Mouse (Mus musculus) forebrain, embryonic 11.5 days (tissue): ENCODE data around the gene Szrd1. TPM values are rescaled to one million over a fixed set of nuclear protein-coding genes. Genes with fewer than 3 reads are reported as not detected.

Source experiments
- ATAC-seq: fragments of 200-750 bp; cut with Nextera tagmentation; replicated peaks from 2 replicates; pipeline ENCODE4 v1.8.0; 2017; ENCODE audit warnings: moderate TSS enrichment; ENCODE audit not compliant: low FRiP score
- DNase-seq: peaks from one replicate; pipeline ENCODE4 v3.0.0-alpha.2; 2017; ENCODE audit warnings: low spot score
- H3K27ac ChIP-seq: fragments of 300-500 bp; sonication (generic); 2 replicates; pipeline ENCODE4 v1.5.1; 2014; ENCODE audit warnings: low read depth, low read length
- H3K27me3 ChIP-seq: fragments of 300-500 bp; sonication (generic); 2 replicates; pipeline ENCODE4 v1.6.1; 2014; ENCODE audit warnings: mild to moderate bottlenecking, low read length, mixed read lengths; ENCODE audit not compliant: control insufficient read depth, insufficient read depth
- H3K36me3 ChIP-seq: fragments of 300-500 bp; sonication (generic); 2 replicates; pipeline ENCODE4 v1.6.1; 2014; ENCODE audit warnings: mild to moderate bottlenecking, low read length, moderate library complexity, mixed read lengths; ENCODE audit not compliant: control insufficient read depth, insufficient read depth
- H3K4me1 ChIP-seq: fragments of 300-500 bp; sonication (generic); replicated peaks from 2 replicates; pipeline ENCODE4 v1.6.1; 2014; ENCODE audit warnings: low read length, mixed read lengths; ENCODE audit not compliant: control insufficient read depth, insufficient read depth
- H3K4me2 ChIP-seq: fragments of 300-500 bp; sonication (generic); 2 replicates; pipeline ENCODE4 v1.6.1; 2014; ENCODE audit warnings: low read depth, mild to moderate bottlenecking, low read length, moderate library complexity, mixed read lengths; ENCODE audit not compliant: severe bottlenecking
- H3K4me3 ChIP-seq: fragments of 300-500 bp; sonication (generic); 2 replicates; pipeline ENCODE4 v1.5.1; 2014; ENCODE audit warnings: low read depth, low read length
- H3K9ac ChIP-seq: fragments of 300-500 bp; sonication (generic); 2 replicates; pipeline ENCODE4 v1.6.1; 2014; ENCODE audit warnings: low read length
- H3K9me3 ChIP-seq: fragments of 300-500 bp; sonication (generic); 2 replicates; pipeline ENCODE4 v1.6.1; 2016; ENCODE audit warnings: low read length, mixed read lengths; ENCODE audit not compliant: control insufficient read depth
- WGBS: fragments of 180-500 bp; shearing (Covaris S2); extraction: QIAGEN DNeasy Blood & Tissue Kit; methylation state at CpG from one replicate; pipeline ENCODE4 v1.1.7; 2014; 5-methylcytosine and 5-hydroxymethylcytosine counted together
- polyA plus RNA-seq: library from polyadenylated mRNA; unstranded; fragments of >200 nt; fragmentation: Nextera tagmentation; extraction: Ambion mirVana; gene quantifications from 2 replicates; pipeline ENCODE4 v1.2.1, GENCODE M21; 2014

The Szrd1 gene
- polyA plus RNA-seq, 1 experiment from 2014 or later = 22.9 TPM

DNA sequence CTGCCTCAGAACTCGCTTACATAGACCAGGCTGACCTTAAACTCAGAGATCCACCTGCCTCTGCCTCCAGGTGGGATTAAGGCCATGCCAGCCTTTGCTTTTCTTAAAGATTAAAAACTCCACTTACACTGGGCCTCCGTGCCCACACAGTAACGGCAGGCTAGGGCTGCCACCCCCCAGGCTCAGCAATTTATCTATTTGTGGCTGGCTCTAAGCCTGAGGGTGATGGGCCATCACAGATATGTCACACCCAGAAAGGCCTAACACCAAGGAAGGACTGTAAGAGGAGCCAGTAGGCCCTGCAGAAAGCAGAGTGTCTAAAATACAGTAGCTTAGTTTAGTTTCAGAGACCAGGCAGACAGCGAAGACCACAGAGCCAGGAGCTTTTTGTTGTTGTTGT, 65.5 kb downstream of the Szrd1 start:
- H3K27ac ChIP-seq = no peak overlapping the region
- WGBS = 93% methylated on average over 4 of the region's 4 CpGs
- H3K9me3 ChIP-seq = no peaks in the 10 kb centered on the region
- peaks cover 4% of the 10 kb centered on the region; the same call in 1 of the 2 replicates for H3K36me3 ChIP-seq
- DNase-seq (no peak), ATAC-seq (no peak)
- H3K4me1 ChIP-seq = peaks cover 8% of the 10 kb centered on the region; the same call in 1 of the 2 replicates
- H3K4me2 ChIP-seq = no peak overlapping the region
- no peak overlapping the region for H3K4me3 ChIP-seq
- no peak overlapping the region for H3K9ac ChIP-seq
- no peaks in the 10 kb centered on the region for H3K27me3 ChIP-seq

DNA sequence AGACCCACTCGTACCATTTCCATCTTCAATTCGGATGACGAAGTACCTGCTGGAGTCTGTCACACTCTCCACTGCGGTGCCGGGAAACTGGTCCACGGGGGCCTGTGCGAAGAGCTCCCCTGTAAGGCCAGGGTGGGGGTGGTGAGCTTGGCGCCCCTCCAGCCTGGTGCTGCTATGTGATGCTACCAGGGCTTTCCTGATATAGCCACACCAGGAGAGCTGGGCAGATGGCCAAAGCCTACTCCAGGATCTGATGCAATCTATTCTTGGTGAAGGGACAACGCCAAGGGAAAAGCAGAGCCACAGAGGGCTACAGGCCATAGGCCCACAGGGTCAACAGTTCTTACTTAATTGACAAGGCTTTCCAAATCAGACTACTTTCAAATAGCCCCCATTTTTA, 65.9 kb downstream of the Szrd1 start:
- H3K4me1 ChIP-seq = peaks cover 8% of the 10 kb centered on the region; the same call in 1 of the 2 replicates
- DNase-seq = no peak
- H3K36me3 ChIP-seq = peaks cover 4% of the 10 kb centered on the region; the same call in 1 of the 2 replicates
- no peak overlapping the region for H3K9ac ChIP-seq
- no peak overlapping the region for H3K27ac ChIP-seq
- H3K9me3 ChIP-seq = no peaks in the 10 kb centered on the region
- no peaks in the 10 kb centered on the region for H3K27me3 ChIP-seq
- no peak for ATAC-seq
- no peak overlapping the region for H3K4me3 ChIP-seq
- no peak overlapping the region for H3K4me2 ChIP-seq
- 95% methylated on average over 9 of the region's 9 CpGs for WGBS

DNA sequence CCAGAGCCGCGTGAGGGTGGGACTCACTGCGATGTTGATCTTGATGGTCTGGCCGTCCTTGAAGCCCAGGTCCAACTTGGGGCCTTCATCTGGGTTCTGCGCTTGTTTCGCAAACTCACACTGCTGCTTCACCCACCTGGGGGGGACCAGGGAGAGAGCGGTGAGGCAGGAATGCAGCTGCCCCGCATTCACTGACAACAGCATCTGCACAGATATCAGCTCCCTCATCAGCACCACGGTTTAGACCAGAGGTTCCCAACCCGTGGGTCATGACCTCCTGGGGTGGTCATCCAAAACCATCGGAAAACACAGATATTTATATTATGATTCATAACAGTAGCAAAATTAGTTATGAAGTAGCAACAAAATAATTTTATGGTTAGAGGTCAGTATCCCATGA, 67.1 kb downstream of the Szrd1 start:
- WGBS = 91% methylated on average over 11 of the region's 11 CpGs
- H3K4me1 ChIP-seq = peaks cover 8% of the 10 kb centered on the region; the same call in 1 of the 2 replicates
- H3K9me3 ChIP-seq = no peaks in the 10 kb centered on the region
- peaks cover 7% of the 10 kb centered on the region; the same call in 1 of the 2 replicates for H3K36me3 ChIP-seq
- no peak overlapping the region for H3K27ac ChIP-seq
- ATAC-seq = no peak
- no peaks in the 10 kb centered on the region for H3K27me3 ChIP-seq
- no peak overlapping the region for H3K4me2 ChIP-seq
- DNase-seq = no peak
- H3K9ac ChIP-seq = no peak overlapping the region
- no peak overlapping the region for H3K4me3 ChIP-seq

DNA sequence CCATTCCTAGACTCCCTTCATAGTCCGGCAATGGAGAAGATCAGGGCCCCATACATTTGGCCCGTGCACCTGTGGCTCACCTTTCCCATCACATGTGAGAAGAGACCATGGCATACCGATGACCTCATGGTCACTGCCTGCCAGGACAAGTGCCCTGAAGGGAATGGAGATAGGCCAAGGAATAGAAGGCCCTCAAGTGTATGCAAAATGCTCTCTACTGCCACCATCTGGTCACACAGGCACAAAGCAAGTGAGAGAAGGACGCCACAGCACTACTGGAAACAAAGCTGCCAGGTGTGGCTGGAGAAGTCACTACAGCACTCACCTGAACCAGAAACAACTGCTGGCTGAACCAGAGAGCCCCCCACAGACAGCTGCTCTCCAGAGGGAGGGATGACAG, 69.8 kb downstream of the Szrd1 start:
- Histone ChIP-seq H3K9me3 (no peaks in the 10 kb centered on the region), H3K4me1 (no peaks in the 10 kb centered on the region), H3K4me2 (no peak overlapping the region), H3K27ac (no peak overlapping the region), H3K27me3 (no peaks in the 10 kb centered on the region), H3K36me3 (peaks cover 12% of the 10 kb centered on the region; the same call in 1 of the 2 replicates), H3K4me3 (no peak overlapping the region), H3K9ac (no peak overlapping the region)
- DNase-seq = peak; percentile 69
- 58% methylated on average over 4 of the region's 4 CpGs for WGBS
- ATAC-seq = no peak

DNA sequence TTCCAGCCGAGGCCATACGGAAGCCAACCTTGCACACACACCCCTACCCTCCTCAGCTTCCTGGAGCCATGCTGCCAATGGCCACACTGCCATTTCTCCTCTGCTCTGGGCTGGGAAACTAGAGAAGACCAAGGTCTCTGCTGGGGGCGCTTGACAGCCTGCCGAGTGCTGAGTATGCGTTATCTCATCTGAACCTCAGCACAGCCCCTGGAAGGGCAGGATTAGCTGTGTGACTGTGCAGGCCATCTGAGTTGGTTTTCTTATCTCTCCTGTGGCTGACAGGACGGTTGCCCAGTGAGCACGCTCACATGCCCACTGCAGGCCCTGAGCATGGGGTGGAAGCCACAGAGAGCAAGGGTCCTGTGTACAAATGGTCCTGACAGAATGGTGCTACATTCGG, 70.9 kb downstream of the Szrd1 start:
- Histone ChIP-seq H3K9ac (no peak overlapping the region), H3K36me3 (peaks cover 12% of the 10 kb centered on the region; the same call in 1 of the 2 replicates), H3K9me3 (no peaks in the 10 kb centered on the region), H3K27me3 (no peaks in the 10 kb centered on the region), H3K27ac (no peak overlapping the region), H3K4me3 (no peak overlapping the region), H3K4me2 (no peak overlapping the region), H3K4me1 (no peaks in the 10 kb centered on the region)
- 92% methylated on average over 8 of the region's 8 CpGs for WGBS
- DNase-seq (no peak), ATAC-seq (no peak)

DNA sequence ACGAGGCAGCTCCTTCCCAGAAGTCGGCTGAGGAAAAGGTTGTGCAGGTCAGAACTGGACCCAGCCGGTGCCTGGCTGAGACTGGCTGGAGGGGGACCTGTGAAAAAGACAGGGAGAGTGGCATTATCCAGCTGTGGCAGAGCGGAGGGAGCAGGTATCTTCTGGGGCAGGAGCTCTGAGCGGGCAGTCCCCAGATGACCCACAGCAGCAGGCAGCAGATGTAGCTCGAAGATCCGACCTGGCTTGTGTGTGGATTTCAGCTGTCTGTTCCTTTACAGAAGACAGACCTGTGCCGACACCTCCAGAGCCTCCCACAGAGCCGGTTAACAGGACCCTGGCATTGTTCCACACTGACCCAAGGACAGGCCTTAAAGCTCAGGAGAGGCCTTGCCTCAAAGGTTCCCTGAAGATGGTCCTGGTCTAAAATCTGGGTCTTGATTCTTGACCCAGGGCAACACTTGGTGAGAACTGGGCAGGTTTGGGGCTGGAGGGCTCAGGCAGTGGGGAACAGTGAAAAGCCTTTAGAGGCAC, 72.0 kb downstream of the Szrd1 start:
- H3K9me3 ChIP-seq = no peaks in the 10 kb centered on the region
- no peak overlapping the region for H3K4me3 ChIP-seq
- peaks cover 12% of the 10 kb centered on the region; the same call in 1 of the 2 replicates for H3K36me3 ChIP-seq
- no peak overlapping the region for H3K9ac ChIP-seq
- DNase-seq (no peak), ATAC-seq (no peak)
- no peaks in the 10 kb centered on the region for H3K4me1 ChIP-seq
- no peak overlapping the region for H3K27ac ChIP-seq
- H3K4me2 ChIP-seq = no peak overlapping the region
- WGBS = 87% methylated on average over 9 of the region's 9 CpGs
- H3K27me3 ChIP-seq = no peaks in the 10 kb centered on the region

DNA sequence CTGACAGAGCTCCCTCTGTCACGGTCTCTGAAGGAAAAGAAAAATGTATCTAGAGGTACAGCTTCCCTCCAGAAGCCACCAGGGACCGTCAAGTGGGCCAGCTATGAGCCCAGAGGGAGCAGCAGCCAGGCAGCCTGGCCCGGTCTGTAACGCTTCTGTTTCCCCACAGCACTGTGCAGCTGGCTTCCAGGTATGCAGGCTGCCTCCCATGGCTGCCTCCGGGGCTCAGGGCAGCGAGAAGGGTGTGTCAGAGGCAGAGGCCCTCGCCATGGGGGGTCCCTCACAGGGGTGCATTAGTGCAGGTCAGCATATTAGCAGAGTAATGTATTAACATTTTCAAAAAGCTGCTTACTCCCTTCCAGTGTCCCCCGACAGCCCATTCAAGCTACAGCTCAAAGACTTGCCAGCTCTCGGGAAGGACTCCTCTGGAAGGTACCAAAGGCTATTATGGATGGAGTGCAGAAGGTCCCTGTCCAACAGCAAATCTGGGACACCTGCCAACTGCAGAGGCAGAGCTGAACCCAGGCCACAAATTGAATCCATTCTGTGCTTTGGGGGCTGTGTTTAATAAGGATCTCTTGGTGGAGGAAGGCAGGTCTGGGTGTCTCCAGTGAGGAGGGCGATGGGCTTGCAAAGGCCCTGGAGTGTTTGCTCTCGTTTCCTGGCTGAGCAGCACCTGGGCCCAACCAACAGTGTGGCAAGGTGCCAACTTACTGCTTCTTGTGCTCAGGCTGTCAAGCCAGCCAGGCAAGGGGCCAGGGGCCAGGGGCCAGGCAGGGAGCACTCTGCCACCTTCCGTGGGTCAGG, 72.7 kb downstream of the Szrd1 start:
- WGBS = 90% methylated on average over 12 of the region's 12 CpGs
- Histone ChIP-seq H3K9ac (no peak overlapping the region), H3K4me3 (no peak overlapping the region), H3K4me2 (no peak overlapping the region), H3K36me3 (peaks cover 12% of the 10 kb centered on the region; the same call in 1 of the 2 replicates), H3K27ac (no peak overlapping the region), H3K9me3 (no peaks in the 10 kb centered on the region), H3K4me1 (no peaks in the 10 kb centered on the region), H3K27me3 (no peaks in the 10 kb centered on the region)
- no peak for ATAC-seq
- no peak for DNase-seq

DNA sequence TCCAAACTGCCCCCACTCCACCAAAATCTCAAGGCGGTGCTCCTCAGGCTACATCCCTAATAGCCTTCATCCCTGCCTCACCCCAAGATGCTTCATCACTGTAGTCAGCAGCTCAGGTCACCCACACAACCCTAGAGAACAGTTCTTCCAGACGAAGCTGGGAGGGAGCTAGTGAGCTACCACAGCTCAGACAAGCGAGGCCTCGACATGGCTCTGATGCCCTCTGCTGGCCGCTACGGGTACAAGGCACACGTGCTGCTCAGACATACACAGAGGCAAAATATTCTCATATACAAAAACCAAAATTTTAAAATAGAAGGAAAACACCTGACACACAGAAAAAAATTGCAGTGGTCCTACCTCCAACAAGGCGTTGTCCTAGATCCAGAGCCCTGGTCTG, 74.5 kb downstream of the Szrd1 start:
- 3% methylated on average over 8 of the region's 8 CpGs for WGBS
- Histone ChIP-seq H3K4me3 (no peak overlapping the region), H3K4me2 (no peak overlapping the region), H3K9me3 (no peaks in the 10 kb centered on the region), H3K27me3 (no peaks in the 10 kb centered on the region), H3K9ac (no peak overlapping the region), H3K27ac (no peak overlapping the region), H3K4me1 (no peaks in the 10 kb centered on the region), H3K36me3 (peaks cover 12% of the 10 kb centered on the region; the same call in 1 of the 2 replicates)
- peak; percentile 92 for DNase-seq
- peak; percentile 22 for ATAC-seq
